Mouse (Mus musculus): ENCODE measurements around the gene Lmx1a. TPM values are rescaled to one million over a fixed set of nuclear protein-coding genes. Genes with fewer than 3 reads are reported as not detected.
A peak's percentile ranks its signal among the peaks of the same experiment; 100 is the strongest.

The Lmx1a gene
- total RNA-seq, 2 experiments from 2014 or later: not detected

GRCm38 (mm10) chr1:167692683-167693045, 3.6 kb downstream of the Lmx1a start:
- intact Hi-C loops (cut with DNase I): no loop called here
- peak in 1 of 2 experiments; percentile 5 for DNase-seq

DNA sequence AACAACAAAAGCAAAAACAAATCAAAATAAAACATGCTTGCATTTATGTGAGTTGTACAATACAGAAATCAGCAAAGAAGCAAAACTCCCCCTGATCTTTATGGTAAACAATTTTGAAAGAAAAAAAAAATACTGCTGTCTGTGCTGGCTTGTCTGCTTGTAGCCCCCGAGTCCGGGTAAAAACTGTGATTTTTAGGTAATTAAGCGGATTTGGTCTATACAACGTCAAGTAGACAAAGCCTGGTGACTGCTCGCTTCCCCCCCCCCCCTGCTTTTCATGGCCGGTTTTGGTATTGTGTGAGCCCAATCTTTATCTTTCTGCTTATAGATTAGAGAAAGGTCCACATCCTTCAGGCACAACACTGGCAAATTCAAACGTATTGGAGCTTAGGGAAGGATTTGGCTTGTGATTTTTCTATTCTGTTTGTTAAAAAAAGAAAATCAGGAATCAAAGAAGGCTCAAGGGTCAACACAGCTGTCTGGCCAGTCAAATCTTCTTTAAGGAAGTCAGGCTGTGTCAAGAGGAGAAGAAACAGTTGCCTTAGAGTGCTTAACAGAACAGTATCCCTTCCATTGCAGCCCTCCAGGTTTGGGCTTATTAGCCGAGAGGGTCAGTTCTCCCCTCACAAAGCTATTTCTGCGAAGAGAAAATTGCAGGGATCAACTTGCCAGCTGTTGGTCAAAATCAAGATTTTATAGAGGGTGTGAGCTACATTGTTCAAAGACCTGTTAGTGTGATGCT, 4.6 kb downstream of the Lmx1a start:
- intact Hi-C loops (cut with DNase I): no loop called here
- DNase-seq: no peak

- DNase-seq: no peak
- intact Hi-C loops (cut with DNase I): no loop called here
Observed at GRCm38 (mm10) chr1:167694731-167695130, 5.7 kb downstream of the Lmx1a start.

DNA sequence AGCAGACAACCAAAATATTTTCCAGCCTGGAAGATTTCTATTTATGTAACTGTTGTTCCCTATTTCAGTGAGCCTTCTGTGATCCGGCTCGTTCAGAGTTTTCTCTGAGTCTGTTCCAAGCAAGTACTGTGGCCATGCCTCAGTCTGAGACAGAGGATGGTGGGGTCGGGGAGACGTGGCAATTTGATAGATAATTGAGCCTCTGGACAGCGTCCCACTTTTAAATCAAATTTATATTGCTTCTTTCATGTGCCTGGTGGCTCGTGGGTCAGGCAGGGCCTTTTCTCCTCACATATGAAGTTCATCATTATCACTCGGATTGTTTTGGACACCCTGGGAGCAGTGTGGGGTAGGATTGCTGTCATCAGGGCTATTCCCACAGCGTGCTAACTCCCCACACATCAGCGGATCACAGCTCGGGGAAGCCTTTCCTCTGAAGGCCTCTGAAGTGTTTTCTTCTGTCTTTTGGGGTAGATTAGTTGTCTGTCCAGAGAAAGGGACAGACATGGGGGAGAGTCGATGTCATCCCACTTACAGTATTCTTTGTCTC, 6.9 kb downstream of the Lmx1a start:
- intact Hi-C loops (cut with DNase I): no loop called here
- DNase-seq: no peak

GRCm38 (mm10) chr1:167699706-167700105, 10.7 kb downstream of the Lmx1a start:
- intact Hi-C loops (cut with DNase I): loop anchor here (10.0 kb wide), 1 partner anchor 195 kb away; no protein-coding TSS in a partner anchor

DNA sequence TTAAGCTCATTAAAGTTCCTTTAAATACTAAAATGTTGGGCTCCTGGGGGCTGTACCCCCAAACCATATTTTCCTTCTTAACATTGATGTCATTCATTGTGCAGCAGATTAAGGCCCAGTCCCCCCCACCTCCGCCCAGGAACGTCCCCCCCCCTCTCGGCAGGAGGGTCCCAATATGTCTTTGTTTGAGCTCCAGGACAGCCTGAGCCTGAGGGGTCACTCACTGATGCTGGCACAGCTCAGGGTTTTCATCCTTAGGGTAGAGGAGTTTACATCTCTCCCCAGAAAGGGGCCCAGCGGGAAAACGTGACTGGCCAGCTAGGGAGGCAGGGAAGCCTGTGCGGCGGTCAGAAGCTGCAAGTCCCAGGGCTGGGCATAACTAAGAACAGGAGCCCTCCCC, 11.2 kb downstream of the Lmx1a start:
- intact Hi-C loops (cut with DNase I): loop anchor here (10.0 kb wide), 1 partner anchor 195 kb away; no protein-coding TSS in a partner anchor
- no peak for DNase-seq

More at GRCm38 (mm10) chr1:167699706-167700105, 10.7 kb downstream of the Lmx1a start:
- DNase-seq: no peak

DNA sequence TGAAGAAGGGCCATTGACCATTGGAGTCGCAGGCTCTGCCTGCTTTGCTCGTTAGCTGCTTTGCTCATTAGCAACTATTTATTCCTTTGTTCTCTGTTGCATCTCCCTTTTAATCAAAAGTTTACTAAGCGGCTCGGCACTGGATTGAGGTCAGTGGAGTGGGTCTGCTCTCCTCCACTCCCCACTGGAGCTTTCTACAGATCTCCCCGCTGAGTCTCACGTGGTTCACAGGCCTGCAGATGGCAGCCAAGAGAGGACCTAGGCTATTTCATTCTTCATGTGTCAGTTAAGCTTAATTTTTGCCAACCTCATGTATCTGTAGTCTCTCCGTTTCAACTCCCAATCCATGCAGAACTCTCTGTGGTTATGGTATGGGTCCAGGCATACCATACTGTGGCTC, 16.5 kb downstream of the Lmx1a start:
- intact Hi-C loops (cut with DNase I): loop anchor here (10.0 kb wide), 1 partner anchor 189 kb away; no protein-coding TSS in a partner anchor
- DNase-seq: no peak

DNA sequence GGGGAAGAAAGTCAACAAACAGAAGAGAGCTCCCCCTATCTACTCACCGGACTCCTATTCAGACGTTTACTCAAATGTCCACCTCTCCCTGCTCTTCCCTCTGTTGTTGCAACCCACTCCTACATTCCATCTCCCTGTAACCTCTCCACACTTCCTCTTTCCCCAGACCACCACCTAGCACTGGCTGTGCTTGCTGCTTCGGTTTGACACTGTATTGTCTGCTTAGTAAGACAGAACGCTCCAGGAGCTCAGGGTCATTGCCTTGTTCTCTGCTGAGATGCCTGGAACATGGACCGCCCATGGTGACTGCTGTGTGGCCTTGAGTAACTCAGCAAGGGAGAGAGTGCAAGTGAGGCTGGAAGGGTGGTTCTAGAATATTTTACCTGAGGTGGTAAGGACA, 19.7 kb downstream of the Lmx1a start:
- DNase-seq: no peak
- intact Hi-C loops (cut with DNase I): loop anchor here (10.0 kb wide), 1 partner anchor 186 kb away; no protein-coding TSS in a partner anchor

DNA sequence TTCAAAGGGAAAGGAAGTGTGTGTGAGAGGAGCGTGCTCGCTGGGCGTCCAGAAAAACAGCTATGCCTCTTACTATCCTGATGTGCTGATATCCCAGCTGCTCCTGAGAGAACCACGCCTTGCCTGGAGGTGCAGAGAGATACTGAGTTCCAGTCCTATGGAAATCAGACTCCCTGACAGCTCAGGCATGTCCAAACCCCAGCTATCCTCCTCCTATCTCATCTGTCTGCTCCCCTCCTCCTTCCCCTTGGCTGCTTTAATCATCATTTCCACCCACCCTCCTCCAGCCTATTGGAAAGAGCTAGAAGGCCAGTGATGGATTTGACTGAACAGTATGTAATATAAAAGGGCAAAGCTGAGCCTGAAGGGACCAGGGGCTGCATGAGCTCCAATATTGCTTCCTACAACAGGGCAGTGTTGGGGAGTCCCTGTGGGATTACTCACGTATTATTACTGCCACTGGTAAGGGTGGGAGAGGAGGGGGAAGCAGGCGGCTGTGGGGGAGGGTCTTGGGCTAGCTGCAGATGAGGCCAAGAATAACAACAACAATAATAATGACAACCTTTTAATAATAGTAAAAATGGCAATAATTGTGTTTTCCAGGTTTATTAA, 26.8 kb downstream of the Lmx1a start:
- no peak for DNase-seq
- intact Hi-C loops (cut with DNase I): no loop called here

DNA sequence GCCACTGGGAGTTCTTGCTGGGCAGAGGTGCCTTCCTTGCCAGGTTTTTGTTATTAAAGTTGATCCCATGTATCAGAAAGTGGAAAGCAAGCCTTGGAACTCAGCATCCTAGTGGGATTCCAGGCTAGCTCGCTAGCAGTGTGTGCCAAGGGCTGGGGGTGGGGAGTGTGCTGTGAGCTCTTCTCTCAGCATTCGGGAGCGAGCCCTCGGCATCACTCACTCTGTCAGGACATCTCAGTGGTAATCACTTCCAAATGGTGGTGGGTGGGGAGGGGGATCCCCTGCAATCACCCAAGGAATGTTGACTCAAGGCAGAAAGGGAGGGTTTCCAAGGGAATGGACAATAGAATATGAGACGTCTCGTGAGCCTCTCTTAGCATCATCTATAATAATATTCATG, 45.4 kb downstream of the Lmx1a start:
- no peak for DNase-seq
- intact Hi-C loops (cut with DNase I): no loop called here

DNA sequence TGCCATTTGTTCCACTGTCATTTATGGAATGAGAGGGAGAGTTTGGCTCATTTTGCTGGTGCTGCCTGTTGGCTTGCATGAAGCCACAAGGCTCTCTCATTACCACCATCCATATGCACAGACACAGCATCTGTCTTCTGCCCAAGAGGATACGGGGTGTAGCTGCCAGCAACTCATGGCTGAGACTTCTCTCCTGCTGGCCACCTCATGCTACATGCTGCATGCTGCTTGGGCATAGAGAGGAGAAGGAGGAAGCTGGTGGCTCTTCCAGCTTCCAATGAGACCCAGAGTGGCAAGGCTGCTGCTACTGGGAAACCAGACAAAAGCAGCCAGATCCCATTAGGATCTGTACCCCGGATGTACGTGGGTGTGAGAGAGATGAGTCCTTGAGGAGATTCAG, 47.8 kb downstream of the Lmx1a start:
- intact Hi-C loops (cut with DNase I): no loop called here
- peak in 1 of 2 experiments; percentile 1 for DNase-seq

DNA sequence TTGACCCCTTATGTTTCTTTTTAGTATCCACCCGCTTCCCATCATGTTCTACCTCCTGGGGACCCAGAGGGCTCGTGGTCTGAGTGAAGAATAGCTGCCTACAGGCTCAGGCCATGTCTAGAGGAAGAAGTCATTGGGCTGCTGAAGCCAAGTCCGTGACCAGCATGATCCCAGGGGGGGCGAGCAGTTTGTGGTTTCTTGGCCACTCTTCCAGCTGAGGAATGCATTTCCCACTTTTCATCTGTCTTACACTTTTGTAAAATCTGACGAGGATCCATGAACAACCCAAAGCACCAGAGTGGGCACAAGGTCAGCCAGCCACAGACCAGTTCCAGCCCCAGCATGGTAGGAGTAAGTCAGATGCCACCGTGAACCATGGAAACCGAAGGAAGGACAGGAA, 50.2 kb downstream of the Lmx1a start:
- no peak for DNase-seq
- intact Hi-C loops (cut with DNase I): no loop called here

DNA sequence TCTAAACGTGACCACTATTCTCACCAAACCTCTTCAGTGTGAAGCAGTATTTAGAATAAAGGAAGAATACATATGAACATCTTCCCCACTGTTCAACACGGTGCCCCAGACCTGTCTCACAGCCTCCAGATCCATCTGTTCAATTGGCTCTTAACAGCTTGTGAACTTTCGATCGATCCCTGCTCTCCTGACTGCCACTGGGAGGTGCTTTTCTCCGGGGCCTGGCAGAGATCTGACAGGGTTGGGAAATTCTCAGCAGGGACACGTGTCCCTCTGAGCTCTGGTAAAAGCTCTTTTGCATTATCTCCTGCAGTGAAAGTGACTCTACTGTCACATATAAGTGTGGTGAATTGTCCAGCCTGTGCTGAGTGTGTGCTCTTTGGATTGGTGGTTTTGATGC, 57.6 kb downstream of the Lmx1a start:
- intact Hi-C loops (cut with DNase I): no loop called here

DNA sequence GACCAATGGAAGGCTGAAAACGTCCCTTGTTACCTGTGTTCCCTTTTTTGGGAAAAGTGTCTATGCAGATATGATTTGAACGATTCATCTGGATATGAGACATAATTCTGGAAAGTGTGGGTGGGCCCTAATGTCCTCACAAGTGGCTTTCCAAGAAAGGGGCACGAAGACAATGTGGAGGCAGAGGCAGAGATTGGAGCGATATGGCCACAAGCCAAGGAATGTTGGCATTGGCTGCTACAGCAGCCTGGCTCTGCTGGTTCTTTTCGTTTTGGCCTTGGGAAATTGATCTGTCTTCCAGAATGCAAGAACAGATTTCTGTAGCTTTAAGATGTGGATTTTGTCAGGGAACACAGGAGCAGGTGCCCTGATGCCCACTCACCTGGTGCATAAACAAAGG, 63.6 kb downstream of the Lmx1a start:
- no peak for DNase-seq
- intact Hi-C loops (cut with DNase I): no loop called here

More for the DNA sequence above, 57.6 kb downstream of the Lmx1a start:
- no peak for DNase-seq

DNA sequence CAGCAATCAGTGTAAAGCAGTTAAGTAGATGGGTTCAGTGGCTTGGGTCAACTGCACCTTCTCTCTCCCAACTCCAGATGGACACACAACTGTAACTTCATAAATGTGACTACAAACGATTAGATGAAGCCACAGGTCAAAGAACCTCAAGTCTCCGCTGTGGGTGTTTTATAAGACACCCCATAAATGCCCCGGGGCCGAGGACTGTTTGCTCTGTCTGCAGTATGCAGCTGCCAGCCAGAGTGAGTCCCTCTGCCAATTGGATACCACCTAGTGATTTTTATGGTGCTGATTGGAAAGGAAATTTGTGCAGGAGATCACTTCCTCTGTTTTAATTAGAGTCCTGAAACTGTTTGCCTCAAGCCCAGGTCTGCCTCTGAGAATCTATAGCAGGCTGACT, 65.0 kb downstream of the Lmx1a start:
- DNase-seq: no peak
- intact Hi-C loops (cut with DNase I): no loop called here

DNA sequence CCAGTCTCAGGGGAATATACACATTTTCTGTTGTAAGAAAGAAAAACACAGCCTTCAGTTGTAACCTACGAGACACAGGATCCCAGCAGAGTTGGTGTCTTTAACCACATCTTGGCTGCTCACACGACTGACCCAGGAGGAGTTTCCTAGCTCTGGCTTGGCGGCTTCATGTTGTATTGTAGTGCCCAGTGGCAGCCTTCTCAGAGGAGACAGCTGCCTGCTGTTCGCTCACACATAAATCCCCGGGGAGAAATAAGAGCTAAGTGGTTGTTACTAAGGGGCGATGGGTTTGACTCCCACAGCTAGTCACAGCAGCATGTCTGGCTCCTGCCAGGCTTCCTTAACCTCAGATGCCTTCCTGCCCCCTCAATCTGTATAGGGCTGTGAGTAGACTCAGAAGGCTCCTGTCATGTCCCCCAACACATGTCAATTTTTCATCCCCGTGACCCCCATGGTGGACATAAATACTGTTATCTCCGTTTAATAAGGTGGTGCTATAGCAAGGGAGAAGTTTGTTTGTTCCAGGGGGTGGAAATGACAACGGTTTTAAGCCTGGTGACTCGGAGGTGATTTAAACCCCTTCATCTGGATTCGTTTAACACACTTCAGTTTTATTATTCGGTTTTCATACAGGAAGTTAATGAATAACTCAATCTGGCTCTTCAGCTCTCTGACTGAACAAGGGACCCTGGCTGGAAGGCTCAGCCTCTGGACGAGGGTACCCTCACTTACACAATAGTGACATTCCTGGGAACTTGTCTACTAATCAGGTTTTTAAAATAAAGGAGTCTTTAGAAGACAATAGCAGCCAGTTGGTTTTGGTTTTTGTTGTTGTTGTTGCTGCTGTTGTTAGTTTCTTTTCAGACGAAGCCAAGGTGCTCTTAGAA, 65.8 kb downstream of the Lmx1a start:
- intact Hi-C loops (cut with DNase I): no loop called here
- no peak for DNase-seq

DNA sequence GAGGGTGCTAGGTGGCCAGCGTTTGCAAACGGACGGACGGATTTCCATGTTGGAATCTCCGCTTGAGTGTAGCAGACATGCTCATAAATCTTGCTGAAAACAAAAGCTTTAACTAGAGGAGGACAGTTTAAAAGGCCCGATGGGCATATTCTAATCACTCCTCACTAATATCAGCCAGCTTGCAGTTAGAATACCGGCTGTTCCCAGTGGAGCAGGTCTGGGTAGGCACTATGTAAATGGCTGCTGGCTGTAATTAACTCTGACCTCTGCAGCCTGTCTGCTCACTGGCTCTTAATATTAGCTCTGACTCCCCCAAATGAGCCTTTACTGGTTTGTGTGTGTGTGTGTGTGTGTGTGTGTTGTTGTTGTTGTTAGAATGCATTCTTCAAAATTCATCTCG, 69.2 kb downstream of the Lmx1a start:
- intact Hi-C loops (cut with DNase I): no loop called here
- DNase-seq: no peak

GRCm38 (mm10) chr1:167760307-167760706, 71.3 kb downstream of the Lmx1a start:
- no peak for DNase-seq
- intact Hi-C loops (cut with DNase I): no loop called here

DNA sequence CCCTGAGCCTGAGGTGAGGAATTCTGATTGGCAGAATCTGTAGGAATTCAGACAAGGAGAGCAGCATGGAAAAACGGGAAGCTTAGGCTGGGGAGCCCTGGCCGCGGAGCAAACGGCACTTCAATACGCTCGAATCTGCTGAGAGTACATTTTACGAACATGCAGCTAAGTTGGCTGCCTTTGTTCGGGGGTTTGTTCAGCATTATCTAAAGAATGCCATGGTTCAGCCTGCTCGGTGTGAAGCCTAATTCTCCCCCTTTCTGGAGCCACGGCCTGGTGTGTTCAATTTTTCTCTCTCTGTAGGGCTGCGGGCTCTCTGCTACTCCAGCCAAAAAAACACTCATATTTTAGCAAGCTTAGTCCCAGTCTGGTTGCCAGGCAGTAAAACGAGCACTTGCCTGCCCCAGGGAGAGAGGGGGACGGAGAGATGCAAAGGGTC, 72.8 kb downstream of the Lmx1a start:
- DNase-seq: no peak
- intact Hi-C loops (cut with DNase I): no loop called here

DNA sequence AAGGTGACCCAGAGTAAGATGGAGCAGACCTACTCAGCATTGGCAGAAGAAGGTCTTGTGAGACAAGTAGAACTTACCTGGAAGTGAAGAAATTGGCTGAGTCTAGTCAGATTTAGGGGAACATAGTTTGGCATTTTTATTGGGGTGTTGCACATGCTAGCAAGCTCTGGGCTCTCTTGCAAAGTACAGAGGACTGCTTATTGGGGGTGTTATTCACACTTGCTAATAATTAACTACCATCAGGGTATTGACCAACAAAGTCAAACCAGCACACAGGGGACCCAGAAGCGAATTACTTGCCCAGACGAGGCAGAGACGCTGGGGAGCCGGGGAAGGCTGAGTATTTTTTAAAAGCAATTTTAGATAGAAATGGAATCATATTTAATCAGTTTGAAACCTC, 77.6 kb downstream of the Lmx1a start:
- no peak for DNase-seq
- intact Hi-C loops (cut with DNase I): no loop called here

- intact Hi-C loops (cut with DNase I): no loop called here
Observed at GRCm38 (mm10) chr1:167770457-167770856, 81.4 kb downstream of the Lmx1a start.

More at GRCm38 (mm10) chr1:167770457-167770856, 81.4 kb downstream of the Lmx1a start:
- DNase-seq: no peak
